Mouse (Mus musculus): ENCODE data around the gene Pygo2.

Pygo2 gene

DNA sequence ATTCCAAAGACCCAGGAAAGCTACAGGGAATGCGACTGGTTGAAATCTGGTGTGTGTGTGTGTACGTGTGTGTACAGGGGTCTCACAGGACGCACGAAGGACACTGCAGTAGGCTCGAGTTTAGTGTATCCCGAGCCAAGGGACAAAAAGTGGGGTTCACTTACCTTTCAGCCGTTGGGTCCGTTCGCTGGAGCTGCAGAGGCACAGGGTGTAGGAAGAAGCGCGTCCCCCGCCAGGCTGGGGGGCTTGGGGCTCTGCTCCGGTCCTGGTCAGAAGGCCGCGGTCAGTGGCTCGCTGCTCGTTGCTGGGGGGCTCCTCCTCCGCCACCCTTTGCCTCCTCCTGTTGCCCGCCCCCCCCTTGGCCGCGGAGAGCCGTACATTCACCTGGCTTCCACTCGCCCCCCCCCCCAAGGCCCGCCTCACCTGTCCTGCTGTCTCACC lies 37.1 kb upstream of the Pygo2 start:
- DNase-seq (ENCODE audit: extremely low spot score, low spot score) = peak; percentile 46

DNA sequence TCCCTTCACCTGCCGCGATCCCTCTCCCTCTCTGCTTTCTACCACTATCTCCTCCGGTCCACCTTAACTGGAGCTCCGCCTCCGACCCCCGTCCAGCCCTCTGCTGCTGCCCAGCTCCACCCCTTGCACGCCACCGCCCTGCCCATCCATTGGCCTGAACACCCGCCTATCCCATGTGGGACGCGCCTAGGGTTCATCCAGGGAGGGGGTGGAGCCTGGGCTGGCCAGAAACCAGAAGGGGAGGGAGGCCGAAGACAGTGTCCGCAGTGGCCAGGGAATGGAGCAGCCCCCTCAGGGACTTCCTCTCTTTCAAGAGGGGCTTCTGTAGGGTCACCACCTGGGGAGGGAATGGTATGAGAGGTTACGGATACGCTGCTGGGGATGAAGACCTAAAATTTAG lies 36.4 kb upstream of the Pygo2 start:
- DNase-seq (ENCODE audit: extremely low spot score, low spot score) = peak; percentile 95

GRCm38 (mm10) chr3:89394006-89394893 lies 35.8 kb upstream of the Pygo2 start, which contains the start of gene Zbtb7b:
TSS of gene Zbtb7b (minus strand) at chr3:89394776.
- DNase-seq (ENCODE audit: extremely low spot score, low spot score) = peak; percentile 84

GRCm38 (mm10) chr3:89394894-89395256 lies 35.1 kb upstream of the Pygo2 start:
- DNase-seq (ENCODE audit: extremely low spot score, low spot score) = peak; percentile 76

DNA sequence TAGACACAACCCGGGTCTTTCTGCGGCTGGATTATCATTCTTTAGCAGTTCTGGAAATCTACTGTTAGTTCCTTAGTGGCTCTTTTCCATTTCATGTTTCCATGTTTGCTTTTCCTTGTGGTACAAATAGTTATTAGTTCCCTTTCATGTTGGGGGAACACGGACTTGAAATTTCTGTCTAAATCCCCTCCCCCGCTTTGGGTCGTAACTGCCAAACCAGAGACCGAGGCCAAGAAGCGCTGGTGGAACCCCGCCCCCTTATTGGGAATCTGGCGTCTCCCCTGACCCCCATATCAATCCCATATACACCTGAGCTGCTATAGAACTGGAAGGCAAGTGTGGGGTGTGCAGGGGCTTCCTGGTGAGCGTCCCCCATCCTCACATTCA lies 34.6 kb upstream of the Pygo2 start:
- DNase-seq (ENCODE audit: extremely low spot score, low spot score) = no peak

GRCm38 (mm10) chr3:89395806-89396653 lies 34.0 kb upstream of the Pygo2 start:
- peak; percentile 75 for DNase-seq (ENCODE audit: extremely low spot score, low spot score)

DNA sequence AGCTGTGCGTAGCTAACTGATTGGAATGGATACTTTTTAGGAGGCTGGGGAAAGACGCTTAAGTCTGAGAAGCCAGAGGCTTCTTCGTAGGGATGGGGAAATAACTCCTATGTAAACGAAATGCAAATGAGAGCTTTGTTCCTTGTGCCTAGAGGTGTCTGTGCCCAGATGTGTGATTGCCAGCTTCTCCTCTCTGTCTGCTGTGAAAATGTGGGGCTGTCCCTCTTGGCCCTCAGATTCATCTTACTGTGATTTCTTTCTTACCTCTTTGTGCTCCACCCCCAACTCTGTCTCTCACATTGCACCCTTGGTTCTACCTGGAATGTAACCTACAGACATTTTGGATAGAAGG lies 33.4 kb upstream of the Pygo2 start:
- DNase-seq (ENCODE audit: extremely low spot score, low spot score) = no peak

DNA sequence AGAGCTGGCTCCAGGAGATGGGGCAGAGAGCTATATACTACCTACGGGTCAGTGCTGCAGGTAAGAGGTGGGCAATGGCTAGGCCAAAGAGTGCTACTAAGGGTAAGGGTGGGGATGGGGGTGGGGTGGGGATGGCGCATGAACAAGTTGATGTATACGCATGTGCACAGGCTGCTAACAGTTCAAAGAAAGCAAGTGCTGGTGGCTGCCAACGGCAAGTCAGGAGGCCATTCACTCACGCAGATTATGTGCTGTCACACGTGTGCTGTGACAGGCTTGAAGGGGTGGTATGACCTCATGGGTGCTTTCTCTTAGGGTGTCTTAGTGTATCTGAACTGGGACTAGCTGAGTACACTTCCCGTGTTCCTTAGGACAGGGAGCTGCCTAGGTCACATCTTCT lies 28.7 kb upstream of the Pygo2 start:
- no peak for DNase-seq (ENCODE audit: extremely low spot score, low spot score)

GRCm38 (mm10) chr3:89402693-89403092 lies 27.3 kb upstream of the Pygo2 start, which contains the start of gene Lenep:
TSS of gene Lenep (minus strand) at chr3:89402793.
- no peak for DNase-seq (ENCODE audit: extremely low spot score, low spot score)

DNA sequence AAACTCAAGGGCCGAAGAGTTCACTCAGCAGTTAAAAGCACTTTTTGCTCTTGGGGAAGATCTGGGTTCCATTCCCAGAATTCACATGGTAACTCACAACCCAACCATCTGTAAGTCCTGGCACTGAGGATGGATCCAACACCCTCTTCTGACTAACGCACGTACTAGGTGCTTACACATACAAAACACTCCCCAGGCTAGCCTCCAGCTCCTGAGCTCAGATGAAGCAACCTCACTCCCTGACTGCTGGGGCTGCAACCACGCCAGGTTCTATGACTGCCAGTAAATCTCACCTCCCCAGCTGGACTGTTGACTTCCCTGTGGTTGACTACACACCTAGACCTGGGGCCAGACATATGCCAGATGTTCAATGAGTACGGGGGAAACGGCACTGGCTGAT lies 23.1 kb upstream of the Pygo2 start:
- no peak for DNase-seq (ENCODE audit: extremely low spot score, low spot score)

- DNase-seq (ENCODE audit: extremely low spot score, low spot score) = no peak
These were observed 21.6 kb upstream of the Pygo2 start for GRCm38 (mm10) chr3:89408448-89408847.

GRCm38 (mm10) chr3:89409701-89410100 lies 20.3 kb upstream of the Pygo2 start:
- DNase-seq (ENCODE audit: extremely low spot score, low spot score) = no peak

GRCm38 (mm10) chr3:89410864-89411263 lies 19.1 kb upstream of the Pygo2 start:
- no peak for DNase-seq (ENCODE audit: extremely low spot score, low spot score)

- peak; percentile 97 for DNase-seq (ENCODE audit: extremely low spot score, low spot score)
These were observed 18.3 kb upstream of the Pygo2 start, which contains the start of gene Flad1 for GRCm38 (mm10) chr3:89411490-89412393. TSS of gene Flad1 (minus strand) at chr3:89411870.

DNA sequence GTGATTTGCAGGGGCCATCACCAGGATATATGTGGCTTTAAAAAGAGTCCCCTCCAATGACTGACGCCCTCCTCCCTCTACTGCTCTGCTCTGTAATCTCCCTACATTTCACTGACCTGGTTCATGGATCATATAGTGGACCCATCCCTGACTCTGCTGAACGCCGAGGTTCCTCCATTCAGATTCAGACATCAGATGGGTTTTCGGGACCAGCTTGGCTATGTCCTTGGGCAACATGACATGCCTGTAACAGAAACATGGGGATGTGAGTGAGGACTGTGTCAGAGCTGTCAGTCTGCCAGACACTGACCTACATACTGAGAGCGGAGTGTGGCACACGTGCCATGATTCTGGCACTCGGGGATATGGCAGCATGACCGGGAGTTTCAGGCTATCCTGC lies 13.9 kb upstream of the Pygo2 start:
- no peak for DNase-seq (ENCODE audit: extremely low spot score, low spot score)

DNA sequence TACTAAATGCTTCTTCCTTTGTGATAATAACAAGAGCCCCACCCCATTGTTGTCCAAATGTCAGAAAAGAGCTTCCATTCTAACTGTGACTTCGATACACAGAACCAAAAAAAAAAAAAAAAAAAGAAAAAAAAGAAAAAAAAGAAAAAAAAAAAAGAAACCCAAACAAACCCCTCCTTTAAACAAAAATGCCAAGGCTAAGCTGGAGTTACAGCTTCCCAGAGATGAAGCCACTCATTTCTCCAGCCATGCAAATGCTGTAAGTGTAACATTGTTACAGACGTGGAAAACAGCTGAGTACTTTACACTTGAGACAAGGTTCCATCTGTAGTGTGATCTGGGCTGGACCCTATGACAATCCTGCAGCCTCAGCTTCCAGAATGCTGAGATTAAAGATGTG lies 12.9 kb upstream of the Pygo2 start:
- no peak for DNase-seq (ENCODE audit: extremely low spot score, low spot score)

DNA sequence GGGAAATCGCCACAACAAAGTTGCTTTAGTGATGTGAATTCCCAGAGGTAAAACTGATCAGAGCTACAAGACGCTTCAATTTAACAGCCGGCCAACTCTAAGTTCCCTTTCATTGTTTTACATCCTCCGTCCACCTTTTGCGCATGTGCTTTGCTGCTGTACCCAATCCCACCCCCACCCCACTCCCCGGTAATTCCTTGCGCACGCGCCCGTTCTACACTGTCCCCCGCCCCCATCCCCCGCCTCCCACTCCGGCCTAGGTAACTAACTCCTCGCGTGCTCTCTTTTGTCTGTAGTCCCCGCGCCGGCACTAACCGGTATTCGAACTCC lies 12.2 kb upstream of the Pygo2 start:
- DNase-seq (ENCODE audit: extremely low spot score, low spot score) = peak; percentile 94

DNA sequence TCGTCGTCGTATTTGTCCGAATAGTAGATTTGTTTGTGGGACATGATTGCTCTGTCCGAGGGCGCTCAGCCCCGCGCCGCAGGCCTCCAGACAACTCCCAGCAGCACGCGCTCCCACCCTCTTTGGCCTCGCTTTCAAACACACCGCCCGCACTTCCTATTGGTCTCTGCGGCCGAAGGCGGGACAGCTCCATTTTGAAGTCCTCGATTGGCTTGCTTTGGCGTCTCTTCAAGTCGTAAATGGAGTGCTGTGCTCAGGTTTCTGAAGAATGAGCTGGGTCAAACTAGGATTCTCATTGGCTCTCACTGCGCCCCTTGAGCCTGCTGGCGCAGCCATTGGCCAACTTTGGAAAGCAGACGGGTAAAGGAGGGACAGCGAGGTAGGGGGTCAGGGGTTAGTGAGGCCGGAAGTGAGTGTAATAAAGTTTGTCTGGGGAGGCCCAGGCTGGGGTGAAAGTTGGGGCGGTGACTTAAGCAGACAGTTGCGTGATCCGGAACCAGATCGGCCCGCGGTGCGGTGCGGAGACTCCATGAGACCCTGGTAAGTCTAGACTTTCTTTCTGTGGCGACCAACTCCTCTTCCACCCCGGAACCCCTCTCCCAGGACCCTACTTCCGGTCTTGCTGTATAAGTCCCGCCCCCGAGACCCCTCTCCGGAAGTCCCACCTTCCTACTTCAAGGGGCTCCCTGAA lies 11.7 kb upstream of the Pygo2 start, which contains the start of the genes Cks1b and Shc1:
Gene Cks1b (minus strand): TSS at position 214 of the 691 bp plus-strand sequence.
Gene Shc1 (plus strand): TSS at position 274 of the 691 bp plus-strand sequence.
- peak; percentile 92 for DNase-seq (ENCODE audit: extremely low spot score, low spot score)

- DNase-seq (ENCODE audit: extremely low spot score, low spot score) = peak; percentile 84
These were observed 11.2 kb upstream of the Pygo2 start for GRCm38 (mm10) chr3:89418861-89419250.

GRCm38 (mm10) chr3:89419571-89419970 lies 10.4 kb upstream of the Pygo2 start:
- peak; percentile 39 for DNase-seq (ENCODE audit: extremely low spot score, low spot score)

DNA sequence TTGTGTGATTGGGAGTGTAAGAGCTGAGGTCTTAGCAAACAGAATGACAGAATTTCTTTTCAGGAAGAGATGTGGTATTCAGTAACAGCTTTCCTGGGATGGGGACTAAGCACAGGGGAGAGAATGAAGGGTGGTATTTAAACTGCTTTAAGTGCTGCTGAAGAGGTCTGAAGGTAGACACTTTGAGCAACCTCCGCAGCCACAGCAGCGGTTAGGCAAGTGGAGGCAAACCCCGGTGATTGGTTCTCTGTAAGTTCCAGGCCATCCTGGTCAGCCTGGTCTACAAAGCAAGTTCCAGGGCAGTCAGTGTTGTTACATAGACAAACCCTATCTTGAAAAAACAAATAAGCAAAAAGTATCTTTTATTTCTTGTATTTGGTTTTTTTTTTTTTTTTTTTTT lies 10.0 kb upstream of the Pygo2 start:
- DNase-seq (ENCODE audit: extremely low spot score, low spot score) = no peak

All from neural tube, embryonic 10.5 days (tissue).